Mouse (Mus musculus): ENCODE data around the gene Arhgef11. TPM values are rescaled to one million over a fixed set of nuclear protein-coding genes. Genes with fewer than 3 reads are reported as not detected.

Arhgef11 gene
- polyA plus RNA-seq, 1 experiment from 2014 or later: 25.9 TPM

GRCm38 (mm10) chr3:87765631-87766283, 148.4 kb downstream of the Arhgef11 start:
- no peak overlapping the region for H3K27ac ChIP-seq
- peaks cover 18% of the 10 kb centered on the region for H3K4me1 ChIP-seq
- no peak overlapping the region for H3K4me3 ChIP-seq (replicated peaks)
- H3K36me3 ChIP-seq (replicated peaks): no peaks in the 10 kb centered on the region
- peaks cover 70% of the 10 kb centered on the region for H3K27me3 ChIP-seq
- WGBS: 69% methylated on average over 5 of the region's 5 CpGs
- H3K4me2 ChIP-seq: no peak overlapping the region
- no peak for ATAC-seq (ENCODE audit: low FRiP score)
- no peaks in the 10 kb centered on the region for H3K9me3 ChIP-seq
- no peak overlapping the region for H3K9ac ChIP-seq

GRCm38 (mm10) chr3:87766284-87766667, 148.9 kb downstream of the Arhgef11 start:
- no peak overlapping the region for H3K9ac ChIP-seq
- H3K36me3 ChIP-seq (replicated peaks): no peaks in the 10 kb centered on the region
- H3K4me2 ChIP-seq: no peak overlapping the region
- no peak overlapping the region for H3K4me3 ChIP-seq (replicated peaks)
- H3K27me3 ChIP-seq: peaks cover 74% of the 10 kb centered on the region
- H3K9me3 ChIP-seq: no peaks in the 10 kb centered on the region
- no peak overlapping the region for H3K27ac ChIP-seq
- no peak for ATAC-seq (ENCODE audit: low FRiP score)
- H3K4me1 ChIP-seq: peaks cover 18% of the 10 kb centered on the region
- WGBS: 81% methylated on average over 3 of the region's 3 CpGs

GRCm38 (mm10) chr3:87767764-87768163, 150.4 kb downstream of the Arhgef11 start:
- Histone ChIP-seq H3K9ac (no peak overlapping the region), H3K9me3 (no peaks in the 10 kb centered on the region), H3K4me3 (replicated peaks) (no peak overlapping the region; the same call in 1 of the 2 replicates), H3K36me3 (replicated peaks) (no peaks in the 10 kb centered on the region), H3K4me1 (peaks cover 21% of the 10 kb centered on the region), H3K27ac (no peak overlapping the region), H3K27me3 (peaks cover 81% of the 10 kb centered on the region), H3K4me2 (no peak overlapping the region)
- no peak for ATAC-seq (ENCODE audit: low FRiP score)
- 77% methylated on average over 8 of the region's 8 CpGs for WGBS

GRCm38 (mm10) chr3:87768431-87768830, 151.1 kb downstream of the Arhgef11 start:
- WGBS: 52% methylated on average over 6 of the region's 6 CpGs
- Histone ChIP-seq H3K27ac (0 out of 2 replicates have a peak overlapping the region, but pooled peaks have one; percentile 3), H3K9ac (no peak overlapping the region)

GRCm38 (mm10) chr3:87768844-87769243, 151.5 kb downstream of the Arhgef11 start:
- ATAC-seq (ENCODE audit: low FRiP score): peak; percentile 49

More at GRCm38 (mm10) chr3:87768431-87768830, 151.1 kb downstream of the Arhgef11 start:
- Histone ChIP-seq H3K4me3 (replicated peaks) (peak overlapping the region; percentile 38), H3K4me2 (peak overlapping the region; percentile 50), H3K27me3 (peaks cover 74% of the 10 kb centered on the region), H3K4me1 (peaks cover 23% of the 10 kb centered on the region), H3K9me3 (no peaks in the 10 kb centered on the region), H3K36me3 (replicated peaks) (no peaks in the 10 kb centered on the region)
- ATAC-seq (ENCODE audit: low FRiP score): no peak

GRCm38 (mm10) chr3:87769506-87769905, 152.1 kb downstream of the Arhgef11 start:
- 86% methylated on average over 8 of the region's 8 CpGs for whole genome bisulfite sequencing
- no peak for ATAC-seq (ENCODE audit: low FRiP score)
- no peak overlapping the region for H3K4me3 ChIP-seq (replicated peaks)
- H3K36me3 ChIP-seq (replicated peaks): no peaks in the 10 kb centered on the region
- H3K27ac ChIP-seq: no peak overlapping the region
- H3K9ac ChIP-seq: no peak overlapping the region
- peaks cover 72% of the 10 kb centered on the region for H3K27me3 ChIP-seq
- 0 out of 2 replicates have a peak, but pooled peaks cover 15% of the 10 kb centered on the region for H3K4me1 ChIP-seq
- no peak overlapping the region for H3K4me2 ChIP-seq
- H3K9me3 ChIP-seq: no peaks in the 10 kb centered on the region

More at GRCm38 (mm10) chr3:87768844-87769243, 151.5 kb downstream of the Arhgef11 start:
- H3K27me3 ChIP-seq: peaks cover 74% of the 10 kb centered on the region
- no peaks in the 10 kb centered on the region for H3K9me3 ChIP-seq
- no peak overlapping the region for H3K27ac ChIP-seq
- H3K9ac ChIP-seq: no peak overlapping the region
- peak overlapping the region; percentile 38 for H3K4me3 ChIP-seq (replicated peaks)
- H3K36me3 ChIP-seq (replicated peaks): no peaks in the 10 kb centered on the region
- peak overlapping the region; percentile 50 for H3K4me2 ChIP-seq
- 2% methylated on average over 37 of the region's 37 CpGs for WGBS
- H3K4me1 ChIP-seq: peaks cover 20% of the 10 kb centered on the region

GRCm38 (mm10) chr3:87770280-87770679, 152.9 kb downstream of the Arhgef11 start:
- under 1% methylated on average over 4 of the region's 4 CpGs for WGBS
- peaks cover 66% of the 10 kb centered on the region for H3K27me3 ChIP-seq
- no peak overlapping the region for H3K4me2 ChIP-seq

GRCm38 (mm10) chr3:87771088-87771487, 153.7 kb downstream of the Arhgef11 start:
- Histone ChIP-seq H3K9me3 (no peaks in the 10 kb centered on the region), H3K4me1 (peaks cover 16% of the 10 kb centered on the region; the same call in 1 of the 2 replicates), H3K9ac (no peak overlapping the region), H3K4me3 (replicated peaks) (no peak overlapping the region), H3K36me3 (replicated peaks) (no peaks in the 10 kb centered on the region), H3K27me3 (peaks cover 58% of the 10 kb centered on the region), H3K4me2 (no peak overlapping the region), H3K27ac (no peak overlapping the region)
- 63% methylated on average over 6 of the region's 6 CpGs for WGBS
- ATAC-seq (ENCODE audit: low FRiP score): no peak

More at GRCm38 (mm10) chr3:87770280-87770679, 152.9 kb downstream of the Arhgef11 start:
- Histone ChIP-seq H3K9me3 (no peaks in the 10 kb centered on the region), H3K4me1 (0 out of 2 replicates have a peak, but pooled peaks cover 11% of the 10 kb centered on the region), H3K27ac (no peak overlapping the region), H3K4me3 (replicated peaks) (no peak overlapping the region), H3K36me3 (replicated peaks) (no peaks in the 10 kb centered on the region), H3K9ac (no peak overlapping the region)
- no peak for ATAC-seq (ENCODE audit: low FRiP score)

GRCm38 (mm10) chr3:87778283-87778682, 160.9 kb downstream of the Arhgef11 start:
- H3K27ac ChIP-seq: no peak overlapping the region
- ATAC-seq (ENCODE audit: low FRiP score): 0 out of 2 replicates have a peak, but pooled peaks have one; percentile 14
- H3K9ac ChIP-seq: no peak overlapping the region

GRCm38 (mm10) chr3:87779086-87779485, 161.7 kb downstream of the Arhgef11 start:
- no peak overlapping the region for H3K27ac ChIP-seq
- H3K4me1 ChIP-seq: peaks cover 23% of the 10 kb centered on the region
- H3K4me2 ChIP-seq: no peak overlapping the region
- H3K4me3 ChIP-seq (replicated peaks): no peak overlapping the region
- H3K27me3 ChIP-seq: peaks cover 40% of the 10 kb centered on the region
- no peak for ATAC-seq (ENCODE audit: low FRiP score)
- H3K36me3 ChIP-seq (replicated peaks): no peaks in the 10 kb centered on the region
- no peaks in the 10 kb centered on the region for H3K9me3 ChIP-seq
- whole genome bisulfite sequencing: 36% methylated on average over 2 of the region's 2 CpGs
- no peak overlapping the region for H3K9ac ChIP-seq

More at GRCm38 (mm10) chr3:87778283-87778682, 160.9 kb downstream of the Arhgef11 start:
- no peak overlapping the region for H3K4me2 ChIP-seq
- WGBS: 57% methylated on average over 23 of the region's 23 CpGs
- H3K4me3 ChIP-seq (replicated peaks): no peak overlapping the region
- H3K36me3 ChIP-seq (replicated peaks): no peaks in the 10 kb centered on the region
- H3K27me3 ChIP-seq: peaks cover 40% of the 10 kb centered on the region
- peaks cover 25% of the 10 kb centered on the region for H3K4me1 ChIP-seq
- H3K9me3 ChIP-seq: no peaks in the 10 kb centered on the region

GRCm38 (mm10) chr3:87783282-87784023, 166.1 kb downstream of the Arhgef11 start:
- Histone ChIP-seq H3K9ac (no peak overlapping the region), H3K27ac (no peak overlapping the region), H3K27me3 (peaks cover 20% of the 10 kb centered on the region), H3K4me3 (replicated peaks) (no peak overlapping the region), H3K4me1 (peaks cover 9% of the 10 kb centered on the region), H3K4me2 (no peak overlapping the region), H3K36me3 (replicated peaks) (no peaks in the 10 kb centered on the region), H3K9me3 (no peaks in the 10 kb centered on the region)
- no peak for ATAC-seq (ENCODE audit: low FRiP score)
- WGBS: 87% methylated on average over 25 of the region's 25 CpGs

- H3K36me3 ChIP-seq (replicated peaks): no peaks in the 10 kb centered on the region
- peaks cover 15% of the 10 kb centered on the region; the same call in 1 of the 2 replicates for H3K27me3 ChIP-seq
- H3K27ac ChIP-seq: no peak overlapping the region
- H3K9me3 ChIP-seq: no peaks in the 10 kb centered on the region
- peaks cover 15% of the 10 kb centered on the region for H3K4me1 ChIP-seq
- 79% methylated on average over 5 of the region's 5 CpGs for WGBS
- H3K4me2 ChIP-seq: no peak overlapping the region
- no peak overlapping the region for H3K4me3 ChIP-seq (replicated peaks)
- H3K9ac ChIP-seq: no peak overlapping the region
- no peak for ATAC-seq (ENCODE audit: low FRiP score)
Measured at GRCm38 (mm10) chr3:87785156-87785555, 167.8 kb downstream of the Arhgef11 start.
